Mouse (Mus musculus) limb, embryonic 11.5 days (tissue): ENCODE data around the gene Samd4. TPM values are rescaled to one million over a fixed set of nuclear protein-coding genes. Genes with fewer than 3 reads are reported as not detected.

Source experiments
- ATAC-seq: fragments of 200-750 bp; cut with Nextera tagmentation; 2 replicates; pipeline ENCODE4 v1.8.0; 2017; ENCODE audit warnings: low read depth; ENCODE audit not compliant: insufficient number of reproducible peaks, low FRiP score, low TSS enrichment
- DNase-seq: peaks from one replicate; pipeline ENCODE4 v3.0.0-alpha.2; 2015; ENCODE audit warnings: low spot score
- H3K27ac ChIP-seq: fragments of 300-500 bp; sonication (generic); replicated peaks from 2 replicates; pipeline ENCODE4 v1.5.1; 2014; ENCODE audit warnings: low read depth, mild to moderate bottlenecking, low read length
- H3K27me3 ChIP-seq: fragments of 300-500 bp; sonication (generic); 2 replicates; pipeline ENCODE4 v1.6.1; 2014; ENCODE audit warnings: mild to moderate bottlenecking, low read length, mixed read lengths; ENCODE audit not compliant: control insufficient read depth, insufficient read depth
- H3K36me3 ChIP-seq: fragments of 300-500 bp; sonication (generic); 2 replicates; pipeline ENCODE4 v1.6.1; 2014; ENCODE audit warnings: mild to moderate bottlenecking, low read length, moderate library complexity, mixed read lengths; ENCODE audit not compliant: control insufficient read depth, insufficient read depth
- H3K4me1 ChIP-seq: fragments of 300-500 bp; sonication (generic); 2 replicates; pipeline ENCODE4 v1.6.1; 2014; ENCODE audit warnings: low read length, mixed read lengths; ENCODE audit not compliant: control insufficient read depth, insufficient read depth
- H3K4me2 ChIP-seq: fragments of 300-500 bp; sonication (generic); 2 replicates; pipeline ENCODE4 v1.6.1; 2014; ENCODE audit warnings: low read depth, mild to moderate bottlenecking, moderate library complexity; ENCODE audit not compliant: severe bottlenecking
- H3K4me3 ChIP-seq: fragments of 300-500 bp; sonication (generic); 2 replicates; pipeline ENCODE4 v1.5.1; 2014; ENCODE audit warnings: low read depth, low read length
- H3K9ac ChIP-seq: fragments of 300-500 bp; sonication (generic); 2 replicates; pipeline ENCODE4 v1.6.1; 2014; ENCODE audit warnings: mild to moderate bottlenecking, low read length
- H3K9me3 ChIP-seq: fragments of 300-500 bp; sonication (generic); 2 replicates; pipeline ENCODE4 v1.6.1; 2016; ENCODE audit warnings: low read length; ENCODE audit not compliant: control insufficient read depth
- WGBS: fragments of 180-500 bp; shearing (Covaris S2); extraction: QIAGEN DNeasy Blood & Tissue Kit; methylation state at CpG from one replicate; pipeline ENCODE4 v1.1.7; 2014; 5-methylcytosine and 5-hydroxymethylcytosine counted together
- polyA plus RNA-seq: library from polyadenylated mRNA; unstranded; fragments of >200 nt; fragmentation: Nextera tagmentation; extraction: Ambion mirVana; gene quantifications from 2 replicates; pipeline ENCODE4 v1.2.1, GENCODE M21; 2014

Samd4 gene
- polyA plus RNA-seq: 2.1 and 3.0 TPM in 2 replicates

DNA sequence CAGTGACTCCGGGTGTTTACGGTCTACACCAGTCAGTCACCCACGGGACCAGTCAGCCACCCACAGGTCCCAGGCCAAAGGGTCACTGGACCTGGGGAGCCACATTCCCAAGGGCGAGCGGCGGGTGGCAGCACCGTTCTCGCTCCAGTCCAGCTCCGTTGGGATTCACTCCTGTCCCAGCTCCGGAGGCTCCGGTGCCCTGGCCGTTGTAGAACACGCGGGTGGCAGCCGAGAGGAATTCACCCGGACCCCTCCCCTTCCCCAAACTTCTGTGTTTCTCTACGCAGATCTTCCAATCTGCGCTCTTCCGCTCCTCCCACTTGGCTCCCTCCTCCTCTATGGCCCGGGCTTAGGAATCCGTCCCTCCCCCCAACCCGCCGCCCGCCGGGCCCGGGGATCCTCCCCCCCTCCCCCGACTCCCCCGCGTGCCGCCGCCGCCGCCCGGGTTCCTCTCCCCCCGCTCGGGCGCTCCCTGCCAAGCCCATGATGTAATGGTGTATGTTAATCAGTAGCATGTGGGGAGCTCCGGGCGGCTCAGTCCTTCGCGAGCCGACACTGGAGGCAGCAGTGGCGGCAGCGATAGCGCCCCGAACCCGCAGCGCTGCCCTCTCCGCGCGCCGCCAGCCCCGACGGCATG, at the start of gene Samd4:
Gene Samd4, plus strand, starts transcription at position 424 of the 637 bp plus-strand sequence.
- under 1% methylated on average over 51 of the region's 54 CpGs for WGBS
- Histone ChIP-seq H3K27me3 (no peaks in the 10 kb centered on the region), H3K9ac (peak within 1 kb of the TSS; percentile 74), H3K4me1 (peaks cover 14% of the 10 kb centered on the region; the same call in 1 of the 2 replicates), H3K4me3 (peak within 1 kb of the TSS; percentile 67), H3K4me2 (peak within 1 kb of the TSS; percentile 98), H3K27ac (peak within 1 kb of the TSS; percentile 79; the same call in 1 of the 2 replicates), H3K36me3 (no peaks in the 10 kb centered on the region), H3K9me3 (no peaks in the 10 kb centered on the region)
- ATAC-seq: peak; percentile 70
- peak; percentile 85 for DNase-seq

DNA sequence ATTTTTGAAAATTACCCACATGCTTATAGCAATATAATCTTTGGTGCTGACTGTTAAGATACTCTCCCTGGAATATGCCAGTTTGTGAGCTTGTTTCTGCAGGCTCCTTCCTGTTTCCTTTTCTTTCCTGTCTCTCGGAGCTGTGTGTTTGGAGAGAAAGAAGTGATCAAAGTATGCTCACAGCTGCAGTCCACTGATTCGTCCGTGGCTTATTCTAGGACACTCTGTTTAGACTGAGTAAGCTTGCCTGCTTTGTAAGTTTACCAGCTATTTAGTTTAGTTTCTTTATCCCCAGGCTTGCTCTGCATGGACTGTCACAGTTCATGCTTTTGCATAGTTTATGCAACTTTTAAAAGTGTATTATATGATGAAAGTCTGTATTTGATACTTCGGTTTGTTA, 43.3 kb upstream of the Samd4 start:
- WGBS: 63% methylated on average over 4 of the region's 4 CpGs
- Histone ChIP-seq H3K9me3 (no peaks in the 10 kb centered on the region), H3K27me3 (no peaks in the 10 kb centered on the region), H3K4me1 (no peaks in the 10 kb centered on the region), H3K4me2 (no peak overlapping the region), H3K9ac (no peak overlapping the region), H3K36me3 (no peaks in the 10 kb centered on the region), H3K4me3 (no peak overlapping the region), H3K27ac (no peak overlapping the region)
- no peak for DNase-seq
- ATAC-seq: no peak

DNA sequence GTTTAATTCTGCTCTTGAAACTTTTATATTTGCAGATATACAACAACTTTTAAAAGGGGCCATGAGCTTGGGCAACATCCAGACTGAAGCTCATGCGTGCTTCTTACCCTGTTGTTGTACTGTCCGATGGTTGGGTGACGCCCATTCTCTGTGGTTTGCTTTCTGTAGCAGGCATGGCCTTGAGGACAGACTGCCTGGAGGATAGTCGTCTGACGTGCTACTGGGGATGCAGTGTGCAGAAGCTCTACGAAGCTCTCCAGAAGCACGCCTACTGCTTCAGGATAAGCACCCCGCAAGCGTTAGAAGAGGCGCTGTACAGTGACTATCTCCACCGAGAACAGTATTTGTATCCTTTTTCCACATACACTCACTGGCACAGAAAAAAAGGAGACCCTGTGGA, 36.9 kb upstream of the Samd4 start:
- Histone ChIP-seq H3K36me3 (no peaks in the 10 kb centered on the region), H3K9ac (no peak overlapping the region), H3K4me2 (no peak overlapping the region), H3K9me3 (no peaks in the 10 kb centered on the region), H3K27me3 (no peaks in the 10 kb centered on the region), H3K27ac (no peak overlapping the region), H3K4me3 (no peak overlapping the region), H3K4me1 (no peaks in the 10 kb centered on the region)
- DNase-seq: peak; percentile 15
- WGBS: 92% methylated on average over 11 of the region's 11 CpGs
- ATAC-seq: no peak

DNA sequence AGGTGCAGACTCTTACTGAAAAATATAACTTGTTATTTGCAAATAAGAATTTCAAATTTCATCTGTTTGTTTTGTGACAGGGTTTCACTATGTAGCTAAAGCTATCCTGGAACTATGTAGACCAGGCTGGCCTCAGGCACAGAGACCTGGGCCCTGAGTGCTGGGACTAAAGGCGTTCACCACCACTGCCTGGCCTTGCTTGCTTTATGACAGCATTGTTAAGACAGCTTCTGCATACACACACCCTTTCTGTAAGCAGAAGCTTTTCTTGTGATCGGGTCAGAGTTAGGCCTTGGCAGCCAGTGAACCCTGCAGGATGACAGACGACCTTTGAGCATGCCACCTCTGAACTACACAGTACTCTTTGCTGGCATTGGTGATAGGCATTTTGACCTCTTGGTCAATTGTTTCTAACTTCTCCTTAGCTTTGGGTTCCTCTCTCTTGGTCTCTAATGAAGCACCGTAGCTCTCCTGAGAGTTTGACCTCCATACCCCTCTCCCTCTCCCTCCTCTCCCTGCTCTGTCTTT, 34.5 kb upstream of the Samd4 start:
- DNase-seq (no peak), ATAC-seq (no peak)
- Histone ChIP-seq H3K4me2 (no peak overlapping the region), H3K9ac (no peak overlapping the region), H3K9me3 (no peaks in the 10 kb centered on the region), H3K27ac (no peak overlapping the region), H3K4me1 (no peaks in the 10 kb centered on the region), H3K27me3 (no peaks in the 10 kb centered on the region), H3K4me3 (no peak overlapping the region), H3K36me3 (no peaks in the 10 kb centered on the region)
- 84% methylated on average over 4 of the region's 4 CpGs for WGBS

DNA sequence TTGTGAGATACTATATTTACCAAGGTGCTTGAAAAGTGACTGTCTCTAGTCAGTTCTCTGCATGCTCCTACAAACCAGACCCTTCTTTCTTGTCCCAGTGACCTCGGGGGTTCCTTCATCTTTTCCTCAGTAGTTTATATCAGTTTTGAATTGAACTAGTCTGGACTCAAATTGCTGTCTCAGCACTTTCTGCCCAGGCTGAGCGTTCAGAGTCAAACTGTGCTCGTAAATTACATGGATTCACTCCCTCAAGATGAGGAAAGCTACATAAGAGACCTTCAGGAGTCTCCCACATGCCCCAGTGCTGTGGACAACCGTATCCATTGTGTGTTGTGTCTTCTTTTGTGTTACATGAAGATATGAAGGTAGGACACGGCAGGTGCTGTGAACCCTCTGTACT, 33.9 kb upstream of the Samd4 start:
- Histone ChIP-seq H3K36me3 (no peaks in the 10 kb centered on the region), H3K4me3 (no peak overlapping the region), H3K4me2 (no peak overlapping the region), H3K27me3 (no peaks in the 10 kb centered on the region), H3K4me1 (no peaks in the 10 kb centered on the region), H3K27ac (no peak overlapping the region), H3K9ac (no peak overlapping the region), H3K9me3 (no peaks in the 10 kb centered on the region)
- no peak for ATAC-seq
- WGBS: 83% methylated on average over 5 of the region's 5 CpGs
- DNase-seq: no peak

DNA sequence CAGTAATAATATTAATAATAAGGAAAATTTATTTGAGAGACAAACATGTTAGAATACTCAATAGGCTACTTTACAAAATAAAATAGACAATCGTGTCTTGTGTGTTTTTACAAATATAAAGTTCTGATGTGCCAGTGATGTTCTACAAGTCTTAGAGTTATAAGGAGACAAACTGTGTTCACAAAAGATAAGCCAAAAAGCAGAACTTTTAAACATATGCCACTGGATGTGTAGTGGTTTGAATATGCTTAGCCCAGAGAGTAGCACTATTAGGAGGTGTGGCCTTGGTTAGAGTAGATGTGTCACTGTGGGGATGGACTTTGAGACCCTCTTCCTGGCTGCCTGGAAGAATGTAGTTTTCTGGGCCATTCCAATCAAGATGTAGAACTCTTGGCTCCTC, 32.9 kb upstream of the Samd4 start:
- ATAC-seq: no peak
- no peaks in the 10 kb centered on the region for H3K9me3 ChIP-seq
- H3K4me2 ChIP-seq: no peak overlapping the region
- no peaks in the 10 kb centered on the region for H3K27me3 ChIP-seq
- WGBS: 94% methylated on average over 1 of the region's 1 CpGs
- H3K36me3 ChIP-seq: no peaks in the 10 kb centered on the region
- no peak overlapping the region for H3K27ac ChIP-seq
- no peak overlapping the region for H3K4me3 ChIP-seq
- no peaks in the 10 kb centered on the region for H3K4me1 ChIP-seq
- no peak overlapping the region for H3K9ac ChIP-seq
- no peak for DNase-seq

DNA sequence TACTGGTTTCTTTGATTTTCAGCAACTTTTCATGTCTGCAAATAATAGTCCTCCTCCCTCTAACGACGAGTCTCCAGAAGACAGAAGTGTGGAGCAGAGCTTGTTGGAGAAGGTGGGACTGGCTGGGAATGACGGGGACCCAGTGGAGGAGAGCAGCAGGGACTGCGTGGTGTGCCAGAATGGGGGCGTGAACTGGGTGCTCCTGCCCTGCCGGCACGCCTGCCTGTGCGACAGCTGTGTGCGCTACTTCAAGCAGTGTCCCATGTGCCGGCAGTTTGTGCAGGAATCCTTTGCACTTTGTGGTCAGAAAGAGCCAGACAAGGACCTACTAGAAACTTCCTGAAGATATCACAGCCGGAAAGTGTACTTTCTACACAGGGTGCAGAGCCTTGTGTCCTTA, 29.0 kb upstream of the Samd4 start:
- H3K36me3 ChIP-seq: no peaks in the 10 kb centered on the region
- no peaks in the 10 kb centered on the region for H3K27me3 ChIP-seq
- no peaks in the 10 kb centered on the region for H3K9me3 ChIP-seq
- H3K4me1 ChIP-seq: no peaks in the 10 kb centered on the region
- 85% methylated on average over 11 of the region's 11 CpGs for WGBS
- no peak overlapping the region for H3K4me2 ChIP-seq
- ATAC-seq: no peak
- DNase-seq: no peak
- H3K9ac ChIP-seq: no peak overlapping the region
- H3K27ac ChIP-seq: no peak overlapping the region
- no peak overlapping the region for H3K4me3 ChIP-seq

DNA sequence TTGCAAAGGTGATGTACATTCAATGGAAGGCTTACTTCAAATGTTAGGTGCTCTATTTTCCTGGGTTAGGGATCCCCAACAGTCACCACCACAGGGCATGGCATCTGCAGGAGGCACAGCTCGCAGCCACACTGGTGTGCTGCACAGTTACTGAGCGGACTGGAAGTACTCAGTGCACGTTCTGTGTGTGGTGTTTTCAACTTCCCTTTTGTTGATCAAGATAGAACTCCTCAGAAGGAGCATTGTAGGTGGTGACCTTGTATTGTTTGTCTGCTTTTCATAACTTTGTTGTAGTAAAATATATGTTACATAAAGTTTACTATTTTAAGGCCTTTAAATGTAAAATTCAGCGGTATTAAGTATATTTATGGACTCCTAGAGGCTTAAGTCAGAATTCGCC, 19.7 kb upstream of the Samd4 start:
- Histone ChIP-seq H3K4me1 (no peaks in the 10 kb centered on the region), H3K9ac (no peak overlapping the region), H3K36me3 (no peaks in the 10 kb centered on the region), H3K27ac (no peak overlapping the region), H3K4me2 (no peak overlapping the region), H3K27me3 (no peaks in the 10 kb centered on the region), H3K4me3 (no peak overlapping the region), H3K9me3 (no peaks in the 10 kb centered on the region)
- WGBS: 91% methylated on average over 5 of the region's 5 CpGs
- ATAC-seq (no peak), DNase-seq (no peak)

DNA sequence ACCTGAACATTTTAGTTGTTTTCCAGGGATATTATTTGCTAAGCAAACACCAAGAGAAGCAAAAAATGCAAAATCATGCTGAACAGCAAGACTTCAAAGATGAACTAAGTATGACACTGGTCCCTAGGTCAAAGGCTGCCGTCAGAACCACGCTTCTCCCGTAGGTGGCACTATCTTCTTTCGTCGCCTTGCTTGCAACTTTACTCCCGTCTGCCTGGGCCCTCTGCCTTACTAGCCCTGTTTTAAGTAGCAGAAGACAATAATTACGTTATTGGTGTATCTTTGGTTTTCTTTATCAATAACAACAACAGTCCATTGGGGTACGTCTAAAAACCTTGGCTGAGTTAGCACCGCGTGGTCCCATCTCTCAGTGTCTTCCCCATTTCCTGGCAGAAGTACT, 1.7 kb upstream of the Samd4 start:
- Histone ChIP-seq H3K4me1 (peaks cover 14% of the 10 kb centered on the region; the same call in 1 of the 2 replicates), H3K9me3 (no peaks in the 10 kb centered on the region), H3K9ac (no peak overlapping the region), H3K36me3 (no peaks in the 10 kb centered on the region), H3K27ac (no peak overlapping the region), H3K4me2 (no peak overlapping the region), H3K27me3 (no peaks in the 10 kb centered on the region), H3K4me3 (no peak overlapping the region)
- 6% methylated on average over 10 of the region's 10 CpGs for WGBS
- DNase-seq (peak; percentile 71), ATAC-seq (no peak)
